Mouse (Mus musculus) hindbrain, embryonic 14.5 days (tissue): ENCODE results near the gene Alg12. TPM values are rescaled to one million over a fixed set of nuclear protein-coding genes. Genes with fewer than 3 reads are reported as not detected.

Experiments
- ATAC-seq: fragments of 200-750 bp; cut with Nextera tagmentation; 2 replicates; pipeline ENCODE4 v1.8.0; 2017; ENCODE audit warnings: moderate number of reproducible peaks, mild to moderate bottlenecking, moderate TSS enrichment, moderate library complexity; ENCODE audit not compliant: low FRiP score
- DNase-seq: peaks from one replicate; pipeline ENCODE4 v3.0.0-alpha.2; 2015; ENCODE audit warnings: low spot score
- H3K27ac ChIP-seq: fragments of 300-500 bp; sonication (generic); 2 replicates; pipeline ENCODE4 v1.5.1; 2014; ENCODE audit warnings: mild to moderate bottlenecking, moderate library complexity
- H3K27me3 ChIP-seq: fragments of 300-500 bp; sonication (generic); 2 replicates; pipeline ENCODE4 v1.6.1; 2014; ENCODE audit warnings: mild to moderate bottlenecking, low read length, mixed read lengths; ENCODE audit not compliant: control insufficient read depth, insufficient read depth
- H3K36me3 ChIP-seq: fragments of 300-500 bp; sonication (generic); replicated peaks from 2 replicates; pipeline ENCODE4 v1.6.1; 2014; ENCODE audit not compliant: control insufficient read depth, insufficient read depth
- H3K4me1 ChIP-seq: fragments of 300-500 bp; sonication (generic); replicated peaks from 2 replicates; pipeline ENCODE4 v1.6.1; 2014; ENCODE audit warnings: antibody characterized with exemption, low read length, mixed read lengths; ENCODE audit not compliant: control insufficient read depth, insufficient read depth
- H3K4me2 ChIP-seq: fragments of 300-500 bp; sonication (generic); replicated peaks from 2 replicates; pipeline ENCODE4 v1.6.1; 2014; ENCODE audit warnings: mild to moderate bottlenecking, moderate library complexity
- H3K4me3 ChIP-seq: fragments of 300-500 bp; sonication (generic); replicated peaks from 2 replicates; pipeline ENCODE4 v1.5.1; 2014; ENCODE audit warnings: mild to moderate bottlenecking, low read length
- H3K9ac ChIP-seq: fragments of 300-500 bp; sonication (generic); 2 replicates; pipeline ENCODE4 v1.6.1; 2014
- H3K9me3 ChIP-seq: fragments of 300-500 bp; sonication (generic); 2 replicates; pipeline ENCODE4 v1.6.1; 2016; ENCODE audit warnings: low read length; ENCODE audit not compliant: control insufficient read depth
- WGBS: fragments of 180-500 bp; shearing (Covaris S2); extraction: QIAGEN DNeasy Blood & Tissue Kit; methylation state at CpG from one replicate; pipeline ENCODE4 v1.1.7; 2014; 5-methylcytosine and 5-hydroxymethylcytosine counted together
- polyA plus RNA-seq: library from polyadenylated mRNA; unstranded; fragments of >200 nt; fragmentation: Nextera tagmentation; extraction: Ambion mirVana; gene quantifications from 2 replicates; pipeline ENCODE4 v1.2.1, GENCODE M21; 2014

The Alg12 gene
- 9.0 and 10.0 TPM in 2 replicates for polyA plus RNA-seq

DNA sequence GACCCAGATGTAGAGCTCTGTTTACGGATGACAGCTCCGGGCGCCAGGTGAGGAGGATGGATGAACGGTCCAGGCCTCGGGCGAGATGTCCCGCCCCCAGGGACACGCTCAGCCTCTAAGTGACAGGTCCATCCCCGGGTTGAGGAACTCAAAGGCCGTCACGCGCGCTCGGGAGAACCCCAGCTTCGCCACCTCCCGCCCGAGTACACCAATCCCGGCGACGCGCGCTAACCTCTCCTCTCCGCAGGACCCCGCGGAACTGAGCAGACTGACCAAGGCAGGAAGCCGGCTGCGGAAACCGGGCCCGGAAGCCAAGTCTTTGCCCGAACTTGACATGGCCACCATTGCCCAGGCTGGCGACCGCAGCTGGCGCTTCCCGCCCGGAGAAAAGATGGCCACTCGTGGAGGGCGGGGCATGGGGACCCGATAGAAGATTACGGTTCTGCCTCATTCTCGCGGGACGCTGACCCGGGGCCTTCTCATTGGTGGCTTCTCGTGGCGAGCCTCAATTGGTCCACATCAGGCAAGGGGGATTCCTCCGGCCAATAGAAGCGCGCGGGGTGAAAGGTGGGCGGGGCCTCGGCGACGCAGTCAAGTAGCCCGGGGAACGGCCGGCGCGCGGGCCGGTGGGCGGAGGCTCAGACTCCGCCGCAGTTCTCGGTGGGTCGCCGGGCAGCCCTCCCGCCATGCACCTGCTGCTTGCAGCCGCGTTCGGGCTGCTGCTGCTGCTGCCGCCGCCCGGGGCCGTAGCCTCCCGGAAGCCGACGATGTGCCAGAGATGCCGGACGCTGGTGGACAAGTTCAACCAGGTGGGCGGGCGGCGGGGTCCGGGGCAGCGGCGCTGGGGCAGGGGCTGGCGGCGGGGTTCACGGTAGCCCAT lies at the start of gene Alg12, which contains the start of gene Creld2:
Alg12 (minus strand) TSS at position 293 of the 880 bp plus-strand sequence.
Creld2 (plus strand) TSS at position 621 of the 880 bp plus-strand sequence.
- WGBS = under 1% methylated on average over 88 of the region's 88 CpGs
- Histone ChIP-seq H3K27ac (peak within 1 kb of the TSS; percentile 73), H3K4me2 (peak within 1 kb of the TSS; percentile 87), H3K36me3 (peaks cover 40% of the 10 kb centered on the region), H3K9ac (peak within 1 kb of the TSS; percentile 85), H3K4me1 (peaks cover 18% of the 10 kb centered on the region), H3K4me3 (peak within 1 kb of the TSS; percentile 93), H3K27me3 (no peaks in the 10 kb centered on the region), H3K9me3 (no peaks in the 10 kb centered on the region)
- DNase-seq = peak; percentile 97
- peak; percentile 99 for ATAC-seq

DNA sequence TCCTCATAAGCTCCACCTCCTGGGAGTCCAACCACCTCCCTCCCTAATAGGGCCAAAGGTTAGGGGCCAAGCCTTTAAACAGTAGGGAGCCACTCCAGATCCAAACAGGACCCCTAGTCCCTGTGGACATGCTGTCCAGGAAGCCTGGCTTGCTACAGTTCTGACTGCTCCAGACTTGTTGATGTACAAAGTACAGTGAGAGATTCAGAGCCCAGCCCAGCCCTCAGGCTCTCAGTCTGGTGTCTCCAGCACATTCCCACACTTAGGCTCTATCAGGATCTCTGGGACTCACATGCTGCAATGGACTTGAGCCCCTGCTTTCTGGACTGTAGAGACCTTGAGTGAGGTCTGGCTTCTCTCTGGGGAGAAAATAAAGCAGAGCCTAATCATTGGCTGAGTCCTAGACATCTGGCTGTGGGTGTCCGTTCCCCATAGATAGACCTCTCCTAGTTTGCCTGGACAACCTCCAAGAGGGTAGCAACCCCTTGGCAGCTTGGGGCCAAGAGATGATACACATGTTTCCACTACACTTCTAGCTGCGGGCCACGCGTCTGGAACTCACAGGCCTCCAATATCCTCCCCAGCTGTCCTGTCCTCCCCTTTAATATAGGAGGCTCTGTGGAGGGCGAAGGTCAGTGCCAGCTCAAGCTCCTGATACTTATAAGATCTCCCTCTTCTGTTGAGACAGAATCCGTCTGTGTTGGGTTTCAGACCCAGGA lies 49.1 kb upstream of the Alg12 start:
- H3K27me3 ChIP-seq = no peaks in the 10 kb centered on the region
- no peak overlapping the region for H3K9ac ChIP-seq
- peaks cover 17% of the 10 kb centered on the region for H3K4me1 ChIP-seq
- H3K36me3 ChIP-seq = peaks cover 31% of the 10 kb centered on the region
- no peak overlapping the region for H3K4me2 ChIP-seq
- H3K4me3 ChIP-seq = no peak overlapping the region
- no peak for ATAC-seq
- 93% methylated on average over 6 of the region's 6 CpGs for WGBS
- no peak for DNase-seq
- H3K27ac ChIP-seq = no peak overlapping the region
- H3K9me3 ChIP-seq = no peaks in the 10 kb centered on the region

DNA sequence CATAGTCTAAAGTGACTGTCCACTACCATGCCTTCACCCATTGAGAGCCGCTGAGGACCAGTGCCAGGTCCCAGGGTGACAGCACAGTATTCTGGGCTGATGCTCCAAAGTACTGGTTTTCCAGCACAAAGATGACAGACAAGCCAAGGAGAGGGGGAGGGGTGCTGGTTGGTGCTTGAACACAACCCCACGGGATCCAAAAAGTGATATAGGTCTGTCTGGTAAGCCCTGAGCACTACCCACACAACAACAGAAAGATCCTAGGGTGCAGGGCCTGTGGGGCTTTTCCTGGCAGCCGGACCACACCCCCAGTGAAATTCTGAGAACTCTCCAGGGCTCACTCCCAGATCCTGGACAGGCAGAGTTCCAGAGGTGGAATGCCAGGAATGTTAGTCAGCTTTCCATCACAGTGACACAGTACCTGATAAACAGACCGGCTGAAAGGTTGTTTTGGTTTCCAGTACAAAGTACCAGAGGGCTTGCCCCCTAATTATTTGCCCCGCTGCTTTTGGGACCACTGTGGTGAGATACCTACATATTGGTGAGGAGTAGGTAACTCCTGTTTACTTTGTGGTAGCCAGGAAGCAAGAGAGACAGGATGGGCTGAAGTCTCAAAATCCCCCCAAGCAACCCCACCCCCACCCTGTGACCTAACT lies 48.4 kb upstream of the Alg12 start:
- no peaks in the 10 kb centered on the region for H3K9me3 ChIP-seq
- DNase-seq (no peak), ATAC-seq (no peak)
- no peaks in the 10 kb centered on the region for H3K27me3 ChIP-seq
- H3K4me3 ChIP-seq = no peak overlapping the region
- no peak overlapping the region for H3K27ac ChIP-seq
- H3K4me2 ChIP-seq = no peak overlapping the region
- H3K9ac ChIP-seq = no peak overlapping the region
- H3K4me1 ChIP-seq = peaks cover 17% of the 10 kb centered on the region
- H3K36me3 ChIP-seq = peaks cover 31% of the 10 kb centered on the region
- WGBS = 38% methylated on average over 5 of the region's 5 CpGs

DNA sequence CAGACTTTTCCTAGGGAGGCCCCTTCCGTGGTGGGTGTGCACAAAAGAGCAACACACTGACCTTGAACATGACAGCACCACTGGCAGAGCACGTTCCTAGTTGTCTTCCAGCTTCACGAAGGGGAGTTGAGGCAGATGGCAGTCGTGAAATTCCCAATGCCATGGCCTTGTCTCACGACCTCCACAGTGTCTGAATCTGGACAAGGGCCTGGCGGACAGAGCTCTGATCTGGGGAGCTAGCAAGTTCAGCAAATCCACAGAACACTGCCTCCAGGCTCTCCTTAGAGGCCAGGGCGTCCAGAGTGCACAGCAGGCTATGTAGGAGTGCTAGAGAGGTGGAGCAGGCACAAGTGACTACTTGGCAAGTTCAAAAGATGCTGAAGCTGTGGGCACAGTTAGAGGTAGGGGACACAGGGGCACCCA lies 47.8 kb upstream of the Alg12 start:
- Histone ChIP-seq H3K4me2 (no peak overlapping the region), H3K27me3 (no peaks in the 10 kb centered on the region), H3K4me3 (no peak overlapping the region), H3K27ac (no peak overlapping the region), H3K9me3 (no peaks in the 10 kb centered on the region), H3K4me1 (peaks cover 17% of the 10 kb centered on the region), H3K36me3 (peaks cover 31% of the 10 kb centered on the region), H3K9ac (no peak overlapping the region)
- ATAC-seq (no peak), DNase-seq (no peak)
- 65% methylated on average over 7 of the region's 7 CpGs for WGBS

DNA sequence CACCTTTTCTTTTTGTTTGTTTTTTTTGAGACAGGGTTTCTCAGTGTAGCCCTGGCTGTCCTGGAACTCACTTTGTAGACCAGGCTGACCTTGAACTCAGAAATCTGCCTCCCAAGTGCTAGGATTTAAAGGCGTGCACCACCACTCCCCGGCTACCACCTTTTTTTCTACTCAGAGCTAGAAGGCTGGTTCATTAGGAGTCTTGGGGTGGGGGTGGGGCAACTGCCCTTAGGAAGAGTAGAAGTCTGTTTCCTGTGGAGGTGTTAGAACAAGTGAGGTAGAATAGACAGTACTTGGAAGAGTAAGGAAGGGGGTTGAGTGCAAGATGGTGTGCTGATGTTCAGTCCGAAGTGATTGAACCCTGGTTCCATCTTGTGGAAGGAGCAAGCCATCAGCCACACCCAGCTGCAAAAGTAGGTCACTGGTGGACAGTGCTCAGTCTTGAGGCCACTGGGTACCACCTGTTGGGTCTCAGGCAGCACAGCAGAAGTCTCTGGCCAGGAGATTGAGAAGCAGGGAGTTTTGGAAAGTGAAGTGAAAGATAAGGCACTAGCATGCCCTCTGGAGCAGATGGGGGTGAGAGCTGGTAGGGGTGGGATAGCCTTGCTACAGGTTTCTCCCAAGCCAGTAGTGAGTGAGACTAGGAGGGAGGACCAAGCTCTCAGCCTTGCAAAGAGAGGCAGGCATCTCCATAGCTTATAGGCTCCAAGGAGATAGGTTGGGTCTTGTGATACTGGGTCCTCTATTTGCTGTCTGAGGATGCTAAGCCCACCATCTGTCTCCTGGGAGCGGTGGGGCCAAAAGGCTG lies 47.0 kb upstream of the Alg12 start:
- no peak overlapping the region for H3K27ac ChIP-seq
- no peaks in the 10 kb centered on the region for H3K27me3 ChIP-seq
- H3K4me2 ChIP-seq = no peak overlapping the region
- ATAC-seq (no peak), DNase-seq (no peak)
- no peak overlapping the region for H3K9ac ChIP-seq
- peaks cover 31% of the 10 kb centered on the region for H3K36me3 ChIP-seq
- no peaks in the 10 kb centered on the region for H3K9me3 ChIP-seq
- no peak overlapping the region for H3K4me3 ChIP-seq
- 87% methylated on average over 4 of the region's 4 CpGs for WGBS
- H3K4me1 ChIP-seq = peaks cover 22% of the 10 kb centered on the region

DNA sequence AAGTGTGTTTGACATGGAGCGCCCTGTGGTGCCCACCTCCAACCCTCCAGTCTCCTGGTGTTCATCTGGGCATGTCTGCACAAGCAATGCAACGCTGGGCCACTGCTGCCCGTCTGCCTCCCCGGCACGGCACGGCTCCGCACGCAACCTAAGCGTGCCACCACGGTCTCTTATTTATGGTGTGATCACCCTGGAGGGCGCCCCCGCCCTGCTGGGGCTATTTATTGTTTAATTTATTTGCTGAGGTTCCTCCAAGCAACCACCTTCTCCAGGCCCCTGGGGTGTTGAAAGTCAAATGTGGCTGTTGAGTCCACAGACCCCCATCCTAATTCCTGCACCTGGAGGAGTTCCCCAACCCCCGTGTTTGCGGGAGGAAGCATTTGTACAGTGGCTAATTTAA lies 45.9 kb upstream of the Alg12 start:
- H3K9me3 ChIP-seq = no peaks in the 10 kb centered on the region
- H3K9ac ChIP-seq = 0 out of 2 replicates have a peak overlapping the region, but pooled peaks have one; percentile 16
- DNase-seq (no peak), ATAC-seq (no peak)
- H3K4me2 ChIP-seq = peak overlapping the region; percentile 88; the same call in 1 of the 2 replicates
- H3K4me3 ChIP-seq = 0 out of 2 replicates have a peak overlapping the region, but pooled peaks have one; percentile 97
- H3K27ac ChIP-seq = no peak overlapping the region
- H3K36me3 ChIP-seq = peaks cover 31% of the 10 kb centered on the region
- H3K4me1 ChIP-seq = peaks cover 22% of the 10 kb centered on the region
- 93% methylated on average over 14 of the region's 14 CpGs for WGBS
- H3K27me3 ChIP-seq = no peaks in the 10 kb centered on the region

DNA sequence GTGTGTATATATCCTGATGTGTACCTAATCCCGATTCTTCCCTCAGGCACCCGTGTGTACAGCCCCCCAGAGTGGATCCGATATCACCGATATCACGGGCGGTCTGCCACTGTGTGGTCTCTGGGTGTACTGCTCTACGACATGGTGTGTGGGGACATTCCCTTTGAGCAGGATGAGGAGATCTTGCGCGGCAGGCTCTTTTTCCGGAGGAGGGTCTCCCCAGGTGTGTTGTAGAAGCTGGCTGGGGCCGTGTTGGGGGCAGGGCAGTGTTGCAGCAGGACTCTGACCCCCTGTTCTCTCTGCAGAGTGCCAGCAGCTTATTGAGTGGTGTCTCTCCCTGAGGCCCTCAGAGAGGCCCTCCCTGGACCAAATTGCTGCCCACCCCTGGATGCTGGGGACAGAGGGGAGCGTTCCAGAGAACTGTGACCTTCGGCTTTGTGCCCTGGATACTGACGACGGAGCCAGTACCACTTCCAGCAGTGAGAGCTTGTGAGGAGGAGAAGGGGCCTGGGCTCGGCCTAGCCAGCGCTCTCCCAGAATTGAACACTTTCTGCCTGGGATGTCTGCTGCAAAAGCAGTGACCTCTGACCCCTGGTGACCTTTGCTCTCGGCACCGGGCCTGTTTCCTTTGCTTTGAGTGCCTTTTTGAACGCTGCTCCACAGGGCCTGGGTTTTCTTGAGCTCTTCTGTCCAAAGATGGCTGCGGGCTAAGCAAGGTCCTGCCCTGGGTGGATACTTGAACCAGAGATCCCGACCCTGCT lies 45.3 kb upstream of the Alg12 start:
- H3K4me1 ChIP-seq = peaks cover 22% of the 10 kb centered on the region
- WGBS = 35% methylated on average over 22 of the region's 22 CpGs
- peak overlapping the region; percentile 97 for H3K4me3 ChIP-seq
- ATAC-seq = 0 out of 2 replicates have a peak, but pooled peaks have one; percentile 1
- H3K27ac ChIP-seq = peak overlapping the region; percentile 98
- H3K9ac ChIP-seq = peak overlapping the region; percentile 94
- H3K4me2 ChIP-seq = peak overlapping the region; percentile 88
- peaks cover 31% of the 10 kb centered on the region for H3K36me3 ChIP-seq
- no peaks in the 10 kb centered on the region for H3K9me3 ChIP-seq
- no peak for DNase-seq
- H3K27me3 ChIP-seq = no peaks in the 10 kb centered on the region

DNA sequence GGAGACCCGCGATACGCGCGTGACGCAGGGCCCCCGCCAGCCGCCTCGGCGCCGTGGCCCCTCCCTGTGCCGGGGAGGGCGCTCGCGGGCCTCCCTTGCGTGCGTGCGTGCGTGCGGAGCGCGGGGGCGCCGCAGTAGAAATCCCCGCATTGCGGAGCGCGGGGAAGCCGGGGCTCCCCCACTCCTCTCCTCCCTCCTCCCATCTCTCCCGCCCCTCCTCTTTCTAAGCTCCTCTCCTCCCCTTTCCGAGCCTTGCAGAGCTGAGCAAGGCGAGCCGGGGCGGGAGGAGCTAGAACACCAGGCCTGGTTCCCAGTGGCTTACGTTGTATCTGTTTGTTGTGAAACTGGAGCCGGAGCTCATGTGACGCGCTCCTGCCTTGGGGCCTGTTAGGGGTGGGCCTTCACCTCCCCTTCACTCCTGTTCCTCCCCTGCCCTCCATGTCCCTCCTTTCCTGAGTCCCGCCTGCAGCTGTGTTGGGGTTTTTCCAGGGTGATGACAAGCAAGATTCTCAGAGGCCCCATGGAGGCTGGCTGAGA lies 44.6 kb upstream of the Alg12 start:
- Histone ChIP-seq H3K4me3 (peak overlapping the region; percentile 97), H3K4me1 (peaks cover 22% of the 10 kb centered on the region), H3K36me3 (peaks cover 31% of the 10 kb centered on the region), H3K4me2 (peak overlapping the region; percentile 88), H3K9me3 (no peaks in the 10 kb centered on the region), H3K27ac (peak overlapping the region; percentile 98), H3K9ac (peak overlapping the region; percentile 94), H3K27me3 (no peaks in the 10 kb centered on the region)
- 0% methylated on average over 27 of the region's 39 CpGs for WGBS
- ATAC-seq = peak; percentile 68
- DNase-seq = peak; percentile 78
